Mouse (Mus musculus) stomach, embryonic 16.5 days (tissue): Measurements from ENCODE around the gene Ubfd1. TPM values are rescaled to one million over a fixed set of nuclear protein-coding genes. Genes with fewer than 3 reads are reported as not detected.
"Not testable (repeated sequence)": the region's sequence is repeated elsewhere in the genome, so short reads cannot be mapped to it uniquely, and the experiment has no call there.

ENCODE experiments used
- ATAC-seq: fragments of 200-750 bp; cut with Nextera tagmentation; 2 replicates; pipeline ENCODE4 v1.8.0; 2017; ENCODE audit warnings: moderate number of reproducible peaks, moderate TSS enrichment; ENCODE audit not compliant: insufficient read depth, low FRiP score
- H3K27ac ChIP-seq: fragments of 300-500 bp; sonication (generic); 2 replicates; pipeline ENCODE4 v1.5.1; 2014; ENCODE audit warnings: low read length
- H3K27me3 ChIP-seq: fragments of 300-500 bp; sonication (generic); 2 replicates; pipeline ENCODE4 v1.6.1; 2014; ENCODE audit warnings: low read length, control low read depth, mixed read lengths; ENCODE audit not compliant: control insufficient read depth, insufficient read depth
- H3K36me3 ChIP-seq: fragments of 300-500 bp; sonication (generic); 2 replicates; pipeline ENCODE4 v1.6.1; 2014; ENCODE audit warnings: low read length; ENCODE audit not compliant: control insufficient read depth, insufficient read depth
- H3K4me1 ChIP-seq: fragments of 300-500 bp; sonication (generic); 2 replicates; pipeline ENCODE4 v1.6.1; 2014; ENCODE audit warnings: low read length, control low read depth, mixed read lengths; ENCODE audit not compliant: control insufficient read depth, insufficient read depth
- H3K4me2 ChIP-seq: fragments of 300-500 bp; sonication (generic); 2 replicates; pipeline ENCODE4 v1.6.1; 2014; ENCODE audit warnings: low read depth, low read length, mixed read lengths
- H3K4me3 ChIP-seq: fragments of 300-500 bp; sonication (generic); replicated peaks from 2 replicates; pipeline ENCODE4 v1.5.1; 2014; ENCODE audit warnings: mild to moderate bottlenecking, low read length
- H3K9ac ChIP-seq: fragments of 300-500 bp; sonication (generic); 2 replicates; pipeline ENCODE4 v1.6.1; 2014; ENCODE audit warnings: low read length
- H3K9me3 ChIP-seq: fragments of 300-500 bp; sonication (generic); replicated peaks from 2 replicates; pipeline ENCODE4 v1.6.1; 2016; ENCODE audit warnings: low read length, control low read depth; ENCODE audit not compliant: control insufficient read depth
- WGBS: fragments of 180-500 bp; shearing (Covaris S2); extraction: QIAGEN DNeasy Blood & Tissue Kit; methylation state at CpG from one replicate; pipeline ENCODE4 v1.1.7; 2014; 5-methylcytosine and 5-hydroxymethylcytosine counted together
- polyA plus RNA-seq: library from polyadenylated mRNA; unstranded; fragments of >200 nt; fragmentation: Nextera tagmentation; extraction: Ambion mirVana; gene quantifications from 2 replicates; pipeline ENCODE4 v1.2.1, GENCODE M21; 2015

Ubfd1 gene
- polyA plus RNA-seq, 1 experiment from 2014 or later: 41.0 TPM

DNA sequence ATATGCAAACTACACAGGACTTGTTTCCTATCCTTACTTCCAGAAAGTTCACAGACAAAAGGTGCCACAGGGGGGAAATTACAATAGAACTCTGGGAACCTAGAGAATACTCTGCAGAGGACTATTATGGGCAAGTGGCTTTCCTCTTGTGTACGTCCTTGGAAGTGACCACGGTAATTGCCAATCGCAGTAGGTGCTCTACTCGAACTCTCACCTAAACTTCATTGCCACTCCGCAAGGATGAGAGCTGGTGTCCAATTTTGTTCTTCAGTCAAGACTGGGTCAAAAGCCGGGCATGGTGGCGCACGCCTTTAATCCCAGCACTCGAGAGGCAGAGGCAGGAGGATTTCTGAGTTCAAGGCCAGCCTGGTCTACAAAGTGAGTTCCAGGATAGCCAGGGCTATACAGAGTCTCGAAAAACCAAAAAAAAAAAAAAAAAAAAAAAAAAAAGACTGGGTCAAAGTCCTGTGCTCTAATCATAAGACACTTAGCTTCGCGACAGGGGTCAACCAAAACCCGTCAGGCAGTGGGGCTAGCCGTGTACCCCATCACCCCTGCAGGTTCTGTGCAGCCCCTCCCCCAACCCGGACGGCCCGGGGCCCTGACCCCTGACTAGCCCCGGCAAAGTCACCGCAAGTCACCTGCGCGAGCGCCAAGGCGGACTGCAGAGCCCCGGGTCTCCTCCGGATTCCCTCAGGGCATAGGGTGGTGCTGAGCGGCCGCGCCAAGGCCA is 34.2 kb downstream of the Ubfd1 start:
- not testable (repeated sequence) for H3K27me3 ChIP-seq, H3K36me3 ChIP-seq, H3K9me3 ChIP-seq
- WGBS: 5% methylated on average over 26 of the region's 28 CpGs
- peak overlapping the region; percentile 98 for H3K4me2 ChIP-seq
- peak overlapping the region; percentile 89 for H3K9ac ChIP-seq
- peak overlapping the region; percentile 76 for H3K4me3 ChIP-seq
- peak overlapping the region; percentile 49; the same call in 1 of the 2 replicates for H3K27ac ChIP-seq
- ATAC-seq: peak; percentile 54
- peaks cover 12% of the 10 kb centered on the region for H3K4me1 ChIP-seq

DNA sequence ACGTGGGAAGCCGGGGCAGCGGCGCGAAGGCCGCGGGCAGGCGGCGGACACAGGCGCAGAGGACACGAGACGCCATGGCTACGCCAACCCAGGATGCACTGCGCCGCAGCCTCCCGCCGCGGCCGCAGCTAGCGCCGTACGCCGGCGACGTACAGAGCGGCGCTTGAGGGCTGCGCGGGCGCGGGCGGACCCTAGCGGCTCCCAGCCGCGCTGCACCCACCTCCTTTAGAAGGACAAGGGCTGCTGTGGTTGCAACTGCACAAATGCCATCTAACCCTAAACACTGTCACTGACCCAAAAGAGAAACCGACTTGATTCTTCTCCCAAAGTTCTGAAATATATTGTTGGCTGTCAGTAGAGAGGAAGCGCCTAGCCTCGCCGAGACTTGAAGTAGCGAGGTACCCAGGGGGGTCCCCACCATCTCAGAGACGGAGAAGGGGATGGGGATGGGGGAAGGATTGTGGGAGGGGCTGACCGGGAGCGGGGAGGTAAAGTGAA is 34.8 kb downstream of the Ubfd1 start, which contains the start of gene Ndufab1:
TSS of gene Ndufab1 (minus strand) at position 140 of the 498 bp plus-strand sequence.
- Histone ChIP-seq H3K9me3 (no peaks in the 10 kb centered on the region), H3K4me3 (peak within 1 kb of the TSS; percentile 76), H3K4me1 (peaks cover 12% of the 10 kb centered on the region), H3K36me3 (no peaks in the 10 kb centered on the region), H3K27ac (peak within 1 kb of the TSS; percentile 49; the same call in 1 of the 2 replicates), H3K9ac (peak within 1 kb of the TSS; percentile 89), H3K4me2 (peak within 1 kb of the TSS; percentile 98), H3K27me3 (no peaks in the 10 kb centered on the region)
- ATAC-seq: peak; percentile 99
- WGBS: under 1% methylated on average over 39 of the region's 43 CpGs

GRCm38 (mm10) chr7:122108206-122108605 is 41.2 kb downstream of the Ubfd1 start:
- no peak for ATAC-seq
- H3K27ac ChIP-seq: no peak overlapping the region
- H3K9ac ChIP-seq: no peak overlapping the region
- no peaks in the 10 kb centered on the region for H3K4me1 ChIP-seq
- no peaks in the 10 kb centered on the region for H3K36me3 ChIP-seq
- H3K4me3 ChIP-seq: no peak overlapping the region
- no peak overlapping the region for H3K4me2 ChIP-seq
- no peaks in the 10 kb centered on the region for H3K9me3 ChIP-seq
- no peaks in the 10 kb centered on the region for H3K27me3 ChIP-seq
- 91% methylated on average over 6 of the region's 6 CpGs for WGBS

GRCm38 (mm10) chr7:122123518-122123917 is 56.5 kb downstream of the Ubfd1 start:
- WGBS: 82% methylated on average over 4 of the region's 4 CpGs

GRCm38 (mm10) chr7:122125636-122126035 is 58.7 kb downstream of the Ubfd1 start:
- no peak overlapping the region for H3K4me2 ChIP-seq

More at GRCm38 (mm10) chr7:122123518-122123917, 56.5 kb downstream of the Ubfd1 start:
- Histone ChIP-seq H3K9me3 (no peaks in the 10 kb centered on the region), H3K27ac (no peak overlapping the region), H3K36me3 (peaks cover 10% of the 10 kb centered on the region; the same call in 1 of the 2 replicates), H3K4me1 (no peaks in the 10 kb centered on the region), H3K27me3 (no peaks in the 10 kb centered on the region), H3K4me2 (no peak overlapping the region), H3K4me3 (no peak overlapping the region), H3K9ac (no peak overlapping the region)
- ATAC-seq: no peak

DNA sequence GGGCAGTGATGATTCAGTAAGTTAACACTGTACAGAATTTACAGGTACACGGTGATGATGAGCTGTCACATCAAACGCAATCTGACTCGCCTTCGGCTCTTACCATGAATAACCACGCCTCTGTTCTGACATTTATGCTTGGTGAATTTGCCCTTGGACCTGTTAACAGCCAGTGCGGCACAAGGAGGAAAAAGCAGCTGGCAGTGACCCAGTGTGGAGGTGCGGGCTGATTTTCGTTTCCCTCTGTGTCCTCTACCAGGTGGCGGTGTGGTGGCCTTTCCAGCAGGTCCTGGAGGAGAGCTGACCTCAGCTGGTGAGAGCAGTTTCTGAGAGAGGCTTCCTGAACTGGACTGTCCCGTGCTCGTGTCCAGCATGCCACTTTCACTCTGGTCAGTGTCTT is 60.0 kb downstream of the Ubfd1 start:
- no peaks in the 10 kb centered on the region for H3K27me3 ChIP-seq
- no peak overlapping the region for H3K4me3 ChIP-seq
- 93% methylated on average over 11 of the region's 11 CpGs for WGBS
- ATAC-seq: no peak
- no peak overlapping the region for H3K27ac ChIP-seq
- no peak overlapping the region for H3K4me2 ChIP-seq
- H3K9ac ChIP-seq: no peak overlapping the region
- no peaks in the 10 kb centered on the region for H3K4me1 ChIP-seq
- H3K9me3 ChIP-seq: no peaks in the 10 kb centered on the region
- peaks cover 10% of the 10 kb centered on the region; the same call in 1 of the 2 replicates for H3K36me3 ChIP-seq

More at GRCm38 (mm10) chr7:122125636-122126035, 58.7 kb downstream of the Ubfd1 start:
- Histone ChIP-seq H3K36me3 (peaks cover 10% of the 10 kb centered on the region; the same call in 1 of the 2 replicates), H3K27ac (no peak overlapping the region), H3K4me3 (no peak overlapping the region), H3K9me3 (no peaks in the 10 kb centered on the region), H3K9ac (no peak overlapping the region), H3K27me3 (no peaks in the 10 kb centered on the region), H3K4me1 (no peaks in the 10 kb centered on the region)
- 80% methylated on average over 8 of the region's 8 CpGs for WGBS
- no peak for ATAC-seq

Other genes starting within 250 kb of the Ubfd1 start
- gene Scnn1b, start 202.1 kb upstream of the Ubfd1 start, polyA plus RNA-seq: 0.81 and 1.3 TPM in 2 replicates
- 24.6 and 25.2 TPM in 2 replicates for gene Cog7, start 85.5 kb upstream of the Ubfd1 start, polyA plus RNA-seq
- 72.0 and 83.5 TPM in 2 replicates for gene Gga2, start 46.0 kb upstream of the Ubfd1 start, polyA plus RNA-seq
- 15.7 and 15.9 TPM in 2 replicates for gene Ears2, start 88 bp downstream of the Ubfd1 start, polyA plus RNA-seq
- gene Ndufab1, start 34.7 kb downstream of the Ubfd1 start, polyA plus RNA-seq: 620 and 676 TPM in 2 replicates
- gene Palb2, start 65.8 kb downstream of the Ubfd1 start, polyA plus RNA-seq: 11.8 and 16.2 TPM in 2 replicates
- 112 and 120 TPM in 2 replicates for gene Dctn5, start 65.9 kb downstream of the Ubfd1 start, polyA plus RNA-seq
- 100 and 103 TPM in 2 replicates for gene Plk1, start 92.3 kb downstream of the Ubfd1 start, polyA plus RNA-seq
- gene Ern2, start 119.0 kb downstream of the Ubfd1 start, polyA plus RNA-seq: 28.5 and 39.9 TPM in 2 replicates
- gene Chp2, start 152.3 kb downstream of the Ubfd1 start, polyA plus RNA-seq: 1.7 and 2.0 TPM in 2 replicates
- 12.0 and 12.7 TPM in 2 replicates for gene Prkcb, start 221.6 kb downstream of the Ubfd1 start, polyA plus RNA-seq